Mouse (Mus musculus) heart, adult 18-20 months (tissue): ENCODE measurements around the gene Myh11. TPM values are rescaled to one million over a fixed set of nuclear protein-coding genes. Genes with fewer than 3 reads are reported as not detected.

ENCODE experiments used
- DNase-seq, 2 experiments: peaks; one replicate each; pipeline ENCODE4 v3.0.0; 2021 to 2022; ENCODE audit warnings: mixed read lengths in 1 of 2
- total RNA-seq, 2 experiments: library from RNA; stranded (reverse); gene quantifications; 2 replicates each; pipeline ENCODE4 v1.2.3; 2021

The Myh11 gene
- total RNA-seq, 2 experiments from 2014 or later: 25.1 to 28.1 TPM

DNA sequence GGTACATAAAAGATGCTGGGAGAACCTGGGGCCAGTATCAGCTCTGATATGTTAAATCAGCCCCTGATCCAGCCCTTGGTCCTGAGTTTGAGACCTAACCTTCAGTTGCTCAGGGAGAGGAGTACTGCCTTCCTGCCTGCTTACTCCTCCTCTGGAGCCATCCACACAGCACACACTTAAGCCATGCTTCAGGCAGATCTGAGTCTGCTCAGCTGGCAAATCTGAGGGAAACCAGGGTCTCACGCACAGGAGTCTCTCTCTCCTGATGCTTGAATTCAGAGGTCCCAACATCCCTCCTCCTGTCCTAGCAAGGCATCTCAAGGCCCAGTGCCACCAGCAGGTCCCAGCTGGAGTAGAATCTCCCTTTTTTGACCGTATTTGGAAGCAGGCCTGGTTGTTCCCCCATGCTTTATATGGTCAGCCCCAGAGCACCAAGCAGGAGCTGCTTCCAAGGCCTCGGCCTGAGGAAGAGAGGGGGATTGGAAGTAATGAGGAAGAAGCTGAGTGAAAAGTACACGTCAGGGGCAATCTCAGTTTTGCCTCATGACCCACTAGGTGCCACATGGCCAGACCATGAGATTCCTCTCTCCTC lies 18.7 kb downstream of the Myh11 start:
- DNase-seq: no peak

- DNase-seq: peak in 1 of 2 experiments; percentile 21
Observed at GRCm38 (mm10) chr16:14265203-14265920, 25.8 kb downstream of the Myh11 start.

DNA sequence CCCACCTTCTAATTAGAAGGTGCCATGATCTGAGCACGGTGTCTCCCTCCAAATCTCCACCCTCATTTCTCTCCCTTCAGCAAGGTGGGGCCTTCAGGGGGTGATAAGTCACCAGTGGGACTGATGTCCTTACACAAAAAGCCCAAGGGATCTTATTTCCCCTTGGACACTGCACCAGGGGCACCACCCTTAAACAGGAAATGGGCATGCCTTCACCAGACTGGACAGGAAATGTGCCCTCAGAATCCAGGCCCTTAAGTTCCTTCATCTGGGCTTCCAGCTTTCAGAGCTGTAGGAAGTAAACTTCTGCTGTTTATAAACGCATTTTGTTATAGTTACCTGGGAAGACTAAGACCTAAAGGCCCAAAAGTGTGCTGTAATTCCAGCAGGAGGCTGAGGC lies 26.7 kb downstream of the Myh11 start:
- no peak for DNase-seq

DNA sequence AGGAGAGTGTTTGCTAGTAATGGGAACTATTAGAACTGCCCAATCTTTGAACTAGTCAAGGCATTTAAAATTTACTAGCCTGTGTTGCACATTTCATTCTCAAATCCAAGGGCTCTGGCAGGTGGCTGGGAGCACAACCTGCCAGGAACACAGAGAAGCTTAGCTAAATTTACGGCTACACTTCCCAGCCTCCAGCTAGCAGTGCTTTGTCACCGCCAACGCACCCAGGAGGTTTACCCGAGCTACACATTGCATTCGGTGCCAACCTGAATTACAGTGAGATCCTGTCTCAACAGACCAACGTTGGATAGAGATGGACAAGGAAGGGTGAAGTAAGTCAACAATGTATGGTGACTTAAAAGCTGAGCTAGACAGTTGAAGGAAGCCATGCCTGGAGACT lies 27.9 kb downstream of the Myh11 start:
- DNase-seq: no peak

GRCm38 (mm10) chr16:14262410-14262809 lies 28.8 kb downstream of the Myh11 start:
- DNase-seq: no peak

DNA sequence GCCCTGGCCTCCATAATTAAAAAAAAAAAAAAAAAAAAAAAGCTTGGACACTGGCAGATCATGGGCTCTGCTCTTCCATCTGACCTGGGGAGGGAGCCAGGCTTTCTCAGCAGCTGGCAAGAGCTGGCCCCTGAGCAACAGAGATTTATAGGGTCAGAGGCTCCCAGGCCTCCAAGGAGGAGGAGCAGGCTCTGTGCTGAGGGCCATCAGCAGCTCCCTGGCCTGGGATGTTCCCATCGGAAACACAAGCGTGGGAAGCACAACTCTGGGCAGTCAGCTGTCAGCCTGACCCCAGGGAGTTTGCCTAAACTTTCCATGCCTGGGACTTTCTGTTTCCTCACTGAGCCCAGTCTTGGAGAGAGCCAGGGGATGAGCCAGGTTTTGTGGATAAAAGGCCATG lies 32.3 kb downstream of the Myh11 start:
- DNase-seq: peak; percentile 41 to 77

DNA sequence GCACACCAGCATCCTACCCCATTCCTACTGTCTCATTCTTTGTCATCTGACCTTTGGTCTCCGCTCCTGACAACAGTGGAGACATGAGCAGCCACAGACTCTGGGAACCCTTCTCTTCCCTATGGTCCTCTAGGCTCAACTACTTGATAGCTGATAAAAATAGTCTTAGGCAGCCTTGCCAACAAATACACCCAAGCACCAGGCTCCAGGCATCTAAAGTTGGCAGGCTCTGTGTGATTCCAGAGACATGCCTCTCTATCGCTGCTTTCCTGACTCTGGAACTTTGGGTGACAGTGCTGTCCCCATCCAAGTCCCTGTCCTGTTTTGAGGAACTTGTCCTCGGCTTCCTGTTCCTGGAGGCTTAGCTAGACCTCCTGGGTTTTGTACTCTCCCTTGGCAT lies 37.6 kb downstream of the Myh11 start:
- peak; percentile 43 to 68 for DNase-seq

DNA sequence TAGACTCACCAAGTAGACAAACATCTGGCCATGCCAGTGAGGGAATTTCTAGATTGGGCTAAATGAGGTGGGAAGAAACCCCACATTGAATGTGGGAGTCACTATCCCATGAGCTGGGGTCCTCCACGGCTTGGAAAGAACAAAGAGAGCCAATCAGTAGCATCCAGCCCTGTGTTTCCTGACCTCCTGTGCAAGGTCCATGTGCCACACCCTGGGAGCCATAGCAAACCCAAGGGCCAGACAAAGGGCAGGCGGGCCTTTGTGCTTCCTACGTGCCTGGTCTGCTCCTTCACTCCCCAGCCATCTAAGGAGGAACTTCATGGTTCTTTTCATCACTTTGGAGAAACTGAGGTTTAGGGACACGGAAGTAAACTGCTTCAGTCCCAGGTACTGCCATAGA lies 38.3 kb downstream of the Myh11 start:
- DNase-seq: no peak

DNA sequence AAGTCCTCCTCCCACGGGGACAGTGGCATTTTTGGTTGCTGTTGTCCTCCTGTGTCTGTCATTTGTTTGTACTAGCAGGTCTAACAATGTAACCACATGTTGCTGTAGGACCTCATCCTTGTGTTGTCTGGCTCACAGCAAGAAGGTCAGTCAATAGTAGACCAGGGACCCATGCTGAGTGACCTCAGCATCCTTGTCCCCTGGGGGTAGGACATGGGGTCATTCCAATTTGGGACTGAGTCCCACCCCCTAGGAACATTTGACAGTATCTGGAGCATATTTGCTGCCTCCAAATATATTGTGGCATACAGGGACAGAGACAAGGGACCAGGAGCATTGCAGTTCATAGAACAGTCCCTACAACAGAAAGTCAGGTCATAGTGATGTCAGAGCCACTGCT lies 41.3 kb downstream of the Myh11 start:
- DNase-seq: peak in 1 of 2 experiments; percentile 26

- DNase-seq: no peak
Observed at GRCm38 (mm10) chr16:14242553-14242952, 48.6 kb downstream of the Myh11 start.

GRCm38 (mm10) chr16:14242059-14242458 lies 49.1 kb downstream of the Myh11 start:
- no peak for DNase-seq

GRCm38 (mm10) chr16:14237100-14237723 lies 54.0 kb downstream of the Myh11 start:
- DNase-seq: peak; percentile 69 to 88

DNA sequence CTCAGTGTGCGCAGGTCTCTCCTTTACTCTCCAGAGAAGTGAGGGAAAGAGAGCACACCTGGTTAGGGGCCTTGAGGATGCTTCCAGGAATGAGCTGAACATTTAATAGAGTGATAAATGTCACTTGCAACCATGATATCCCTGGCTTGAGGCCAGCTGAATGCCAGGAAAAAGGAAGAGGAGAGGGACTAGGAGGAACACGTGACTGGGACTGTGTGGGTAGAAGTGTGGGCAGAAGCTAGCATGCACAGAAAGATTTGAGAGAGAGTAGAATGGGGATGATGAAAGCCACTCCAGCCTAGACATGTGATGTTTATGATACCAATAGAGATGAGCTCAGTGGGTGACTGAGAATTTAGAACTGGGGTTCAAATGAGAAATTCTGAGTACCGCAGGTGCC lies 76.0 kb downstream of the Myh11 start:
- no peak for DNase-seq

- DNase-seq: no peak
Observed at GRCm38 (mm10) chr16:14198798-14199197, 92.4 kb downstream of the Myh11 start.

DNA sequence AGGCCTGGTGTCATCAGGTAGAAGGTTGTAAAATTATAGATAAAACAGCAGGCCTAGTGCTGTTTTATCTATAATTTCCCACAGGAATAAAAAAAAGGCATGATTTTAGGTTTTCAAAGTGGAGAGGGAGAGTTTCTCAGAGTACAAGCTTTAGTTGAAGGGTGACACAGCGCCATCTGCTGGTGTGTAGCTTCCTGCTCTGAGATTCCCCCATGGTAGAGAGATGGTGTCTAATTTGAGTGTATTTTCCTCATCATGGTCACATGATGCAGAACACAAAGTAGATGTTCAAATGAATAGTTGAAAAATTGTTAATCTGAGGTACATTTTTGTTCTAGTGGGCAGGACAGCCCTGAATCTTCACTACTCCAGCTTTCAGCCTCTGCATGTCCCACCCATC lies 95.7 kb downstream of the Myh11 start:
- DNase-seq: peak; percentile 45 to 74

DNA sequence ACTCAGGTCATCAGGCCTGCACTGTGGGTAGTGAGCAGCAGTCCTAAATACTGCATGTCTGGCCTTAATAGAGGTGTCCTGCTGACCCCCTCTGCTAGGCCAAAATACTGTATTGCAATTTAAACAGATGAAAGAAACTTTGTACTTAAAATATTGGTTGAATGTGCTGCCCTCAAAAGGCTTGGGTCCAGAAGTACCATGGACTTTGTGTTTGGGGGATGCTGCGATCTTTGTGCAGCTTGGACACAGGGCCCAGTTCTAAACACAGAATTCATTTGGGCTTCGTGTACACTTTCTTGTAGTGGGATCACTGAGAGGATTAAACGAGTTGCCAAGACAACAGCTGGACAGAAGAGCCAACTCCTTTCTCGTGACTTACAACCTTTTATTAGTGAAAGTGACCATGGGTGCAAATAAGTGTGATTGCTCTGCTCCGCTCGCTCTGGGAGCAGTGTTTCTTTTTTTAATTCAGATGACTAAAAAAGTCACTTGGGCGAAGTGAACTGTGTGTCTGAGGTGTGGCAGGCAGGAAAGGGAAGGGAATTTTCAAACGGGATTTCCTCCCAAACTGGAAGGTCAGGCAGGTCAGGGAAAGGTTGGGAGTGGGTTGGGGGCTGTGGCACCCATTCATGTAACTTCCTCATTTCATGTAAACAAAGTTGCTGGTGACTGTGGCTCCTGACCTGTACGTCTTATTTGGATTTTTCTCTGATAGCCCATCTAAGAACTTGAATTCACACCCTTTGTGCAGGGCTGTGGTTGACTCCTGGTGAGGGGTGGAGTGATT lies 96.8 kb downstream of the Myh11 start:
- DNase-seq: peak; percentile 26 to 50

GRCm38 (mm10) chr16:14185516-14185915 lies 105.7 kb downstream of the Myh11 start:
- DNase-seq: no peak

DNA sequence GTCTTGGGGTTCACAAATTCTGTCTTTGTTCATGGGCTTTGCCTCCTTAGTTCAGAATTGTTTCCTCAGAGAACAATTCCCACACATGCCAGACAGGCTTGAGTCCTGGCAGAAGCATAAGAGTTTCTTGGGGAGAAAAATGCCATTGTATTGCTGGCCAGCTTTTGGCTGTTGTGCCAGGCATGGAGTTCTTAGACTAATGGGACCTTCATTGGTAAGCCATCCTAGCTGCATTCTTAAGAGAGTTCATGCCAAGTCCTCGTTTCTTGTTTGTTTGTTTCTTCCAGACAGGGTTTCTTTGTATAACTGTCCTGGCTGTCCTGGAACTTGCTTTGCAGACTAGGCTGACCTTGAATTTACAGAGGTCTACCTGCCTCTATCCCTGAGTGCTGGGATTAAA lies 107.3 kb downstream of the Myh11 start:
- no peak for DNase-seq

DNA sequence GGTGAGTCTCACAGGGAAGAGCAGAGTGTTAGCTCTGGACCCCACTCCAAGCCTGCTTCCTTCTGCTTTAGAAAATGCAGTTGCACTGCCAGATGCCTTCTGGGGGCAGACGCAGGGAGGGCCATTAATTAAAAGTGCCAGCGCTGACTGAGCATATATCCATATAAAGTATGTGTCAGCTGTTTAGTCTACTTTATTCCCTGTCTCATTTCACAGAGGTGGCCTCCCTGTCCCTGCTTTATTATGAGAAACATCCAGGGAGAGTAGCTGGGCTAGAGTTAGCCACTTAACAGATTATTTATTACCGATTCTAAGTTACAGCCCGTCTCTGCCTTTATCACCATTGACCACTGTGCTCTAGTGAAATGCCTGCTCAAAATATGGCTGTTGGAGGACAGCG lies 108.8 kb downstream of the Myh11 start:
- DNase-seq: no peak

DNA sequence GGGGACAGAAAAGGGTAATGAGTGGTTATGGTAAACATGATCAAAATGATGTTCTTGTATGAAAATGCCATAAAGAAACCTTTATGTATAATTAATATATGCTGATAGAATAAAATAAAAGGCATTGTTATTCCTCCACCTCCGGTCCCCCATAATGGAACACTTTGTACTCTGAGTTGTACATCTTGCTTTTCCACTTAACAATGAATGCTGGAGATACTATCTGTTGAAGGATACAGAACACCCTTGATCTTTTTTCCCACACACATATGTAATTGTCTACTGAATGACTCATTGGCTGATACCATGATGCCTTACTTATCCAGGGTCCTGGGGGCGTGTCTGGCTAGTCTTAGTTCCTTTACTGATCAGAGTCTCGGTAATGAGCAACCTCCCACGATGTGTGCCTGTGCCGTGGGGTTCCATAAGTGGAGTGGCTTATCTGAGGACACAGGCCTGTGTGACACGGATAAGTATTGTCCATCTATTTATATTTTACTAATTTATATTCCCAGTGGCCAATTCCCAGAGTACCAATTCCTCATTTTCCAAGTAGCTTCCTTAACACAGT lies 110.9 kb downstream of the Myh11 start:
- DNase-seq: no peak

GRCm38 (mm10) chr16:14178041-14178440 lies 113.1 kb downstream of the Myh11 start:
- no peak for DNase-seq

DNA sequence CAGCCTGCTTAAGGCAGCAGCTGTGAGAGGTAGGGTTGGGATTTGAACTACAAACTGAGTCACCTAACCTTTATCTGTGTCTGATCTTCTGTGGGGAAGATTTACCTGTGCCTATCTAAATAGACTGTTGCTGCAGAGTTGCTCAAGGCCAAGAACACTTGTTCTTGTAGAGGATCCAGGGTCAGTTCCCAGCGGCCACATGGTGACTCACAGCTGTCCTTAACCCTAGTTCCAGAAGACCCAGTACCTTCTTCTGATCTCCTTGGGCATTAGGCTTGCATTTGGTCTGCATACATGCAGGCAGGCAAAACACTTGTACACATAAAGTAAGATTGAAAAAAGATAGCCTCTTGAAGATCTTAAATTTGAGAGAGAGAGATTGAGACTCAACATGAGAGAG lies 121.5 kb downstream of the Myh11 start:
- no peak for DNase-seq

- DNase-seq: no peak
Observed at GRCm38 (mm10) chr16:14166490-14166889, 124.7 kb downstream of the Myh11 start.
